In genomic region chr11:75630098-75630497, GRCm38 (mm10) we compare ENCODE assay signal across 8 mouse cellular contexts. TPM values are rescaled to one million over a fixed set of nuclear protein-coding genes. Genes with fewer than 3 reads are reported as not detected.
A peak's percentile ranks its signal among the peaks of the same experiment; 100 is the strongest.
DNase-seq lines count a peak whose midpoint lies in the region; ATAC-seq and TF ChIP-seq lines count a peak whose summit lies in the region.

No protein-coding gene starts in this region.

- no peaks in the 10 kb centered on the region for H3K79me2 ChIP-seq in C2C12 (ENCODE audit: control insufficient read depth, insufficient read depth)

- TF ChIP-seq CTCF in C2C12 (IDR thresholded peaks at IDR 0.05; ENCODE audit: control insufficient read depth, insufficient read depth, insufficient read length) = no peak
- TF ChIP-seq CTCF in liver, embryonic 14.5 days (IDR thresholded peaks at IDR 0.05; ENCODE audit: low read depth) = no peak

- H3K36me3 ChIP-seq in heart, embryonic 10.5 days = peaks cover 44% of the 10 kb centered on the region
- H3K36me3 ChIP-seq in C2C12 (ENCODE audit: control insufficient read depth, insufficient read depth) = peaks cover 40% of the 10 kb centered on the region
- H3K36me3 ChIP-seq in forebrain, embryonic 14.5 days (ENCODE audit: control insufficient read depth, insufficient read depth, low read length) = peaks cover 39% of the 10 kb centered on the region
- H3K36me3 ChIP-seq in liver, embryonic 14.5 days (replicated peaks; ENCODE audit: control insufficient read depth, insufficient read depth, low read depth) = peaks cover 11% of the 10 kb centered on the region; the same call in 1 of the 2 replicates

- H3ac ChIP-seq in C2C12 (ENCODE audit: control insufficient read depth, insufficient read length, low read depth) = peak overlapping the region; percentile 87

- H3K79me3 ChIP-seq in C2C12 (ENCODE audit: low read depth) = no peaks in the 10 kb centered on the region

- no peaks in the 10 kb centered on the region for H3K27me3 ChIP-seq in heart, embryonic 10.5 days (ENCODE audit: insufficient read depth, poor library complexity, severe bottlenecking)
- no peaks in the 10 kb centered on the region for H3K27me3 ChIP-seq in C2C12 (ENCODE audit: control insufficient read depth, insufficient read depth, insufficient read length)
- no peaks in the 10 kb centered on the region for H3K27me3 ChIP-seq in forebrain, embryonic 14.5 days (replicated peaks; ENCODE audit: control insufficient read depth, insufficient read depth, low read length)
- H3K27me3 ChIP-seq in liver, embryonic 14.5 days (ENCODE audit: control insufficient read depth, insufficient read depth, low read length) = no peaks in the 10 kb centered on the region

- H3K9ac ChIP-seq in forebrain, embryonic 14.5 days (ENCODE audit: low read length) = peak overlapping the region; percentile 80
- peak overlapping the region; percentile 92 for H3K9ac ChIP-seq in liver, embryonic 14.5 days (replicated peaks)

- no peak for ATAC-seq in forebrain, embryonic 14.5 days
- no peak; the same call in 1 of the 2 replicates for ATAC-seq in liver, embryonic 14.5 days (ENCODE audit: insufficient read depth)

- H3K4me3 ChIP-seq in heart, embryonic 10.5 days = peak overlapping the region; percentile 67
- H3K4me3 ChIP-seq in C2C12 (ENCODE audit: insufficient read depth, poor library complexity, severe bottlenecking) = peak overlapping the region; percentile 45
- H3K4me3 ChIP-seq in forebrain, embryonic 14.5 days (ENCODE audit: low read depth, low read length) = peak overlapping the region; percentile 73
- peak overlapping the region; percentile 68 to 91 for H3K4me3 ChIP-seq in liver, embryonic 14.5 days (ENCODE audit: insufficient read depth in 1 of 2, low read depth in 2 of 2, low read length in 2 of 2)

- no peaks in the 10 kb centered on the region for H3K9me3 ChIP-seq in heart, embryonic 10.5 days
- no peaks in the 10 kb centered on the region for H3K9me3 ChIP-seq in forebrain, embryonic 14.5 days (replicated peaks; ENCODE audit: control insufficient read depth, low read length)
- H3K9me3 ChIP-seq in liver, embryonic 14.5 days (ENCODE audit: control insufficient read depth, low read length) = no peaks in the 10 kb centered on the region

- H3K27ac ChIP-seq in heart, embryonic 10.5 days = peak overlapping the region; percentile 88
- peak overlapping the region; percentile 72; the same call in 1 of the 2 replicates for H3K27ac ChIP-seq in forebrain, embryonic 14.5 days (ENCODE audit: low read depth, low read length)
- H3K27ac ChIP-seq in liver, embryonic 14.5 days = peak overlapping the region; percentile 79

- peak overlapping the region; percentile 87 for H3K4me2 ChIP-seq in forebrain, embryonic 14.5 days (ENCODE audit: low read length)
- peak overlapping the region; percentile 96 for H3K4me2 ChIP-seq in liver, embryonic 14.5 days (ENCODE audit: low read depth)

- TF ChIP-seq EP300 in liver, embryonic 14.5 days (IDR thresholded peaks at IDR 0.05; ENCODE audit: low read depth) = no peak

- no peak for DNase-seq in heart, embryonic 10.5 days (ENCODE audit: low spot score)
- DNase-seq in heart, postnatal 4 days = no peak
- no peak for DNase-seq in forebrain, embryonic 14.5 days (ENCODE audit: low spot score)
- DNase-seq in liver, embryonic 14.5 days (ENCODE audit: low read depth in 3 of 3, low spot score in 3 of 3) = no peak
- no peak for DNase-seq in cerebellum, adult 8-10 months
- DNase-seq in right cerebral cortex, postnatal 25 days = no peak
- no peak for DNase-seq in ovary, postnatal 36 days (ENCODE audit: low spot score)

- 15% methylated on average over 5 of the region's 5 CpGs for WGBS in heart, embryonic 10.5 days
- WGBS in forebrain, embryonic 14.5 days = 18% methylated on average over 5 of the region's 5 CpGs
- WGBS in liver, embryonic 14.5 days (ENCODE audit: insufficient replicate concordance) = 5% methylated on average over 5 of the region's 5 CpGs

- peaks cover 30% of the 10 kb centered on the region for H3K4me1 ChIP-seq in heart, embryonic 10.5 days
- H3K4me1 ChIP-seq in forebrain, embryonic 14.5 days (ENCODE audit: control insufficient read depth, insufficient read depth, low read length) = peaks cover 10% of the 10 kb centered on the region; the same call in 1 of the 2 replicates
- H3K4me1 ChIP-seq in liver, embryonic 14.5 days (replicated peaks; ENCODE audit: control insufficient read depth in 2 of 2, insufficient read depth in 2 of 2, low read length in 1 of 2) = peaks cover 8 to 14% of the 10 kb centered on the region in 2 experiments

TF ChIP-seq in C2C12, 6 proteins besides CTCF, POLR2A, EP300 and RAD21:
- no peak for TF ChIP-seq MAX (IDR thresholded peaks at IDR 0.05)
- no peak for TF ChIP-seq MYOG (IDR thresholded peaks at IDR 0.05; ENCODE audit: control insufficient read depth, extremely low read depth, insufficient read length)
- TF ChIP-seq FOSL1 (IDR thresholded peaks at IDR 0.05; ENCODE audit: insufficient read depth, low read length, poor library complexity, severe bottlenecking) = no peak
- TF ChIP-seq MYOD1 (IDR thresholded peaks at IDR 0.05; ENCODE audit: control insufficient read depth, insufficient read length, low read depth) = no peak
- TF ChIP-seq CEBPB (IDR thresholded peaks at IDR 0.05; ENCODE audit: low read depth) = no peak
- TF ChIP-seq USF1 (IDR thresholded peaks at IDR 0.05; ENCODE audit: low read depth) = no peak

RNA-seq across cellular contexts. Expression of gene Inpp5k, which starts 0.7 kb away (rescaled TPM):
- polyA plus RNA-seq in heart, embryonic 10.5 days (2016; fragmentation: Nextera tagmentation; extraction: Ambion mirVana) = 16.9 and 18.7 TPM in 2 replicates
- total RNA-seq in heart, postnatal 4 days (2021) = 10 to 100 TPM; 23.4 to 26.9 TPM
- 8.9 TPM for polyA plus RNA-seq in C2C12 (2012; fragmentation: generic; extraction: Trizol)
- 53.9 and 55.5 TPM in 2 replicates for polyA plus RNA-seq in forebrain, embryonic 14.5 days (2014; fragmentation: Nextera tagmentation; extraction: Ambion mirVana)
- 10.8 and 13.0 TPM in 2 replicates for polyA plus RNA-seq in liver, embryonic 14.5 days (2012; rRNA removed)
- 16.3 and 17.0 TPM in 2 replicates for polyA plus RNA-seq in liver, embryonic 14.5 days (2014; fragmentation: Nextera tagmentation; extraction: Ambion mirVana)

RNA-seq across cellular contexts. Expression of gene Myo1c, which starts 20.2 kb away (rescaled TPM):
- polyA plus RNA-seq in heart, embryonic 10.5 days (2016; fragmentation: Nextera tagmentation; extraction: Ambion mirVana) = 55.3 and 75.2 TPM in 2 replicates
- total RNA-seq in heart, postnatal 4 days (2021) = 100 to 1,000 TPM; 158 to 160 TPM
- 166 TPM for polyA plus RNA-seq in C2C12 (2012; fragmentation: generic; extraction: Trizol)
- 5.7 and 6.6 TPM in 2 replicates for polyA plus RNA-seq in forebrain, embryonic 14.5 days (2014; fragmentation: Nextera tagmentation; extraction: Ambion mirVana)
- 12.8 and 14.4 TPM in 2 replicates for polyA plus RNA-seq in liver, embryonic 14.5 days (2012; rRNA removed)
- polyA plus RNA-seq in liver, embryonic 14.5 days (2014; fragmentation: Nextera tagmentation; extraction: Ambion mirVana) = 12.6 and 16.3 TPM in 2 replicates

RNA-seq across cellular contexts. Expression of gene Pitpna, which starts 42.2 kb away (rescaled TPM):
- polyA plus RNA-seq in heart, embryonic 10.5 days (2016; fragmentation: Nextera tagmentation; extraction: Ambion mirVana) = 56.1 and 80.1 TPM in 2 replicates
- 100 to 1,000 TPM; 150 to 155 TPM for total RNA-seq in heart, postnatal 4 days (2021)
- polyA plus RNA-seq in C2C12 (2012; fragmentation: generic; extraction: Trizol) = 118 TPM
- polyA plus RNA-seq in forebrain, embryonic 14.5 days (2014; fragmentation: Nextera tagmentation; extraction: Ambion mirVana) = 94.2 and 101 TPM in 2 replicates
- 18.1 and 25.5 TPM in 2 replicates for polyA plus RNA-seq in liver, embryonic 14.5 days (2012; rRNA removed)
- 32.3 and 35.4 TPM in 2 replicates for polyA plus RNA-seq in liver, embryonic 14.5 days (2014; fragmentation: Nextera tagmentation; extraction: Ambion mirVana)

RNA-seq across cellular contexts. Expression of gene Crk, which starts 49.0 kb away (rescaled TPM):
- polyA plus RNA-seq in heart, embryonic 10.5 days (2016; fragmentation: Nextera tagmentation; extraction: Ambion mirVana) = 110 and 113 TPM in 2 replicates
- 100 to 1,000 TPM; 117 to 123 TPM for total RNA-seq in heart, postnatal 4 days (2021)
- polyA plus RNA-seq in C2C12 (2012; fragmentation: generic; extraction: Trizol) = 39.3 TPM
- polyA plus RNA-seq in forebrain, embryonic 14.5 days (2014; fragmentation: Nextera tagmentation; extraction: Ambion mirVana) = 105 and 109 TPM in 2 replicates
- polyA plus RNA-seq in liver, embryonic 14.5 days (2012; rRNA removed) = 15.0 and 20.1 TPM in 2 replicates
- polyA plus RNA-seq in liver, embryonic 14.5 days (2014; fragmentation: Nextera tagmentation; extraction: Ambion mirVana) = 24.5 and 27.7 TPM in 2 replicates
